Mouse (Mus musculus): ENCODE measurements around the gene Ube2i. TPM values are rescaled to one million over a fixed set of nuclear protein-coding genes. Genes with fewer than 3 reads are reported as not detected.
A peak's percentile ranks its signal among the peaks of the same experiment; 100 is the strongest.
"Not testable (repeated sequence)": the region's sequence is repeated elsewhere in the genome, so short reads cannot be mapped to it uniquely, and the experiment has no call there.

The Ube2i gene
- polyA plus RNA-seq, 1 experiment from 2014 or later, result 409 TPM

- Histone ChIP-seq H3K36me3 (ENCODE audit: control insufficient read depth, insufficient read depth, low read length) (peaks cover 18% of the 10 kb centered on the region), H3K9ac (ENCODE audit: low read depth, low read length) (no peak overlapping the region), H3K27ac (ENCODE audit: low read depth, low read length) (no peak overlapping the region), H3K4me2 (ENCODE audit: low read length) (no peak overlapping the region), H3K27me3 (replicated peaks; ENCODE audit: control insufficient read depth, insufficient read depth, low read length) (no peaks in the 10 kb centered on the region), H3K4me3 (ENCODE audit: low read length) (no peak overlapping the region), H3K4me1 (ENCODE audit: control insufficient read depth, insufficient read depth, low read depth, low read length) (peaks cover 17% of the 10 kb centered on the region), H3K9me3 (ENCODE audit: control insufficient read depth, low read length) (no peaks in the 10 kb centered on the region)
- WGBS, result 87% methylated on average over 11 of the region's 11 CpGs
- ATAC-seq, result no peak
Observed at GRCm38 (mm10) chr17:25243131-25243780, 31.2 kb downstream of the Ube2i start.

- ATAC-seq, result peak; percentile 90
Observed at GRCm38 (mm10) chr17:25239695-25240636, 34.5 kb downstream of the Ube2i start, which contains the start of the genes Gnptg and Tsr3. TSS of gene Gnptg (minus strand) at chr17:25240124. TSS of gene Tsr3 (plus strand) at chr17:25240170.

GRCm38 (mm10) chr17:25235635-25236034 is 38.8 kb downstream of the Ube2i start:
- H3K9ac ChIP-seq (ENCODE audit: low read depth, low read length), result no peak overlapping the region
- ATAC-seq, result no peak
- H3K4me3 ChIP-seq (ENCODE audit: low read length), result no peak overlapping the region
- peaks cover 7% of the 10 kb centered on the region for H3K4me1 ChIP-seq (ENCODE audit: control insufficient read depth, insufficient read depth, low read depth, low read length)
- no peak overlapping the region for H3K4me2 ChIP-seq (ENCODE audit: low read length)
- no peak overlapping the region for H3K27ac ChIP-seq (ENCODE audit: low read depth, low read length)
- 86% methylated on average over 9 of the region's 9 CpGs for WGBS
- H3K27me3 ChIP-seq (replicated peaks; ENCODE audit: control insufficient read depth, insufficient read depth, low read length), result no peaks in the 10 kb centered on the region
- peaks cover 20% of the 10 kb centered on the region for H3K36me3 ChIP-seq (ENCODE audit: control insufficient read depth, insufficient read depth, low read length)
- H3K9me3 ChIP-seq (ENCODE audit: control insufficient read depth, low read length), result no peaks in the 10 kb centered on the region

More at GRCm38 (mm10) chr17:25239695-25240636, 34.5 kb downstream of the Ube2i start, which contains the start of the genes Gnptg and Tsr3:
- Histone ChIP-seq H3K27ac (ENCODE audit: low read depth, low read length) (peak within 1 kb of the TSS; percentile 84), H3K9me3 (ENCODE audit: control insufficient read depth, low read length) (no peaks in the 10 kb centered on the region), H3K4me1 (ENCODE audit: control insufficient read depth, insufficient read depth, low read depth, low read length) (peaks cover 17% of the 10 kb centered on the region), H3K27me3 (replicated peaks; ENCODE audit: control insufficient read depth, insufficient read depth, low read length) (no peaks in the 10 kb centered on the region), H3K9ac (ENCODE audit: low read depth, low read length) (peak within 1 kb of the TSS; percentile 97), H3K36me3 (ENCODE audit: control insufficient read depth, insufficient read depth, low read length) (peaks cover 20% of the 10 kb centered on the region), H3K4me2 (ENCODE audit: low read length) (peak within 1 kb of the TSS; percentile 97), H3K4me3 (ENCODE audit: low read length) (peak within 1 kb of the TSS; percentile 99)
- under 1% methylated on average over 62 of the region's 80 CpGs for WGBS

- H3K4me3 ChIP-seq (ENCODE audit: low read length); H3K4me1 ChIP-seq (ENCODE audit: control insufficient read depth, insufficient read depth, low read depth, low read length); H3K4me2 ChIP-seq (ENCODE audit: low read length); H3K9ac ChIP-seq (ENCODE audit: low read depth, low read length); H3K27me3 ChIP-seq (replicated peaks; ENCODE audit: control insufficient read depth, insufficient read depth, low read length); H3K27ac ChIP-seq (ENCODE audit: low read depth, low read length); H3K9me3 ChIP-seq (ENCODE audit: control insufficient read depth, low read length): not testable (repeated sequence)
- H3K36me3 ChIP-seq (ENCODE audit: control insufficient read depth, insufficient read depth, low read length), result peaks cover 15% of the 10 kb centered on the region
- ATAC-seq, result peak; percentile 84
- WGBS, result 93% methylated on average over 6 of the region's 11 CpGs
Observed at GRCm38 (mm10) chr17:25231621-25232020, 42.8 kb downstream of the Ube2i start.

- H3K4me2 ChIP-seq (ENCODE audit: low read length), result no peak overlapping the region
- ATAC-seq, result no peak
- peaks cover 15% of the 10 kb centered on the region for H3K36me3 ChIP-seq (ENCODE audit: control insufficient read depth, insufficient read depth, low read length)
- H3K27ac ChIP-seq (ENCODE audit: low read depth, low read length), result no peak overlapping the region
- no peak overlapping the region for H3K4me3 ChIP-seq (ENCODE audit: low read length)
- no peaks in the 10 kb centered on the region for H3K4me1 ChIP-seq (ENCODE audit: control insufficient read depth, insufficient read depth, low read depth, low read length)
- H3K9ac ChIP-seq (ENCODE audit: low read depth, low read length), result no peak overlapping the region
- H3K9me3 ChIP-seq (ENCODE audit: control insufficient read depth, low read length), result no peaks in the 10 kb centered on the region
- H3K27me3 ChIP-seq (replicated peaks; ENCODE audit: control insufficient read depth, insufficient read depth, low read length), result no peaks in the 10 kb centered on the region
- 84% methylated on average over 3 of the region's 3 CpGs for WGBS
Observed at GRCm38 (mm10) chr17:25230700-25231099, 43.7 kb downstream of the Ube2i start.

- not testable (repeated sequence) for H3K4me3 ChIP-seq (ENCODE audit: low read length); H3K4me1 ChIP-seq (ENCODE audit: control insufficient read depth, insufficient read depth, low read depth, low read length); H3K9ac ChIP-seq (ENCODE audit: low read depth, low read length); H3K27me3 ChIP-seq (replicated peaks; ENCODE audit: control insufficient read depth, insufficient read depth, low read length); H3K4me2 ChIP-seq (ENCODE audit: low read length); H3K27ac ChIP-seq (ENCODE audit: low read depth, low read length); H3K9me3 ChIP-seq (ENCODE audit: control insufficient read depth, low read length)
- ATAC-seq, result peak; percentile 69; the same call in 1 of the 2 replicates
- H3K36me3 ChIP-seq (ENCODE audit: control insufficient read depth, insufficient read depth, low read length), result peaks cover 15% of the 10 kb centered on the region
- WGBS, result 77% methylated on average over 13 of the region's 17 CpGs
Observed at GRCm38 (mm10) chr17:25230014-25230655, 44.3 kb downstream of the Ube2i start.

GRCm38 (mm10) chr17:25227991-25228390 is 46.4 kb downstream of the Ube2i start:
- no peak overlapping the region for H3K4me3 ChIP-seq (ENCODE audit: low read length)
- H3K27me3 ChIP-seq (replicated peaks; ENCODE audit: control insufficient read depth, insufficient read depth, low read length), result no peaks in the 10 kb centered on the region
- 88% methylated on average over 5 of the region's 5 CpGs for WGBS
- H3K9me3 ChIP-seq (ENCODE audit: control insufficient read depth, low read length), result no peaks in the 10 kb centered on the region
- H3K36me3 ChIP-seq (ENCODE audit: control insufficient read depth, insufficient read depth, low read length), result peaks cover 6% of the 10 kb centered on the region
- no peak overlapping the region for H3K9ac ChIP-seq (ENCODE audit: low read depth, low read length)
- ATAC-seq, result no peak
- no peaks in the 10 kb centered on the region for H3K4me1 ChIP-seq (ENCODE audit: control insufficient read depth, insufficient read depth, low read depth, low read length)
- no peak overlapping the region for H3K4me2 ChIP-seq (ENCODE audit: low read length)
- no peak overlapping the region for H3K27ac ChIP-seq (ENCODE audit: low read depth, low read length)

GRCm38 (mm10) chr17:25225659-25226058 is 48.8 kb downstream of the Ube2i start:
- no peak for ATAC-seq
- no peak overlapping the region for H3K4me3 ChIP-seq (ENCODE audit: low read length)
- no peaks in the 10 kb centered on the region for H3K27me3 ChIP-seq (replicated peaks; ENCODE audit: control insufficient read depth, insufficient read depth, low read length)
- WGBS, result 98% methylated on average over 4 of the region's 4 CpGs
- peaks cover 9% of the 10 kb centered on the region for H3K4me1 ChIP-seq (ENCODE audit: control insufficient read depth, insufficient read depth, low read depth, low read length)
- H3K4me2 ChIP-seq (ENCODE audit: low read length), result no peak overlapping the region
- H3K36me3 ChIP-seq (ENCODE audit: control insufficient read depth, insufficient read depth, low read length), result no peaks in the 10 kb centered on the region
- no peak overlapping the region for H3K9ac ChIP-seq (ENCODE audit: low read depth, low read length)
- H3K9me3 ChIP-seq (ENCODE audit: control insufficient read depth, low read length), result no peaks in the 10 kb centered on the region
- H3K27ac ChIP-seq (ENCODE audit: low read depth, low read length), result no peak overlapping the region

Data from hindbrain, embryonic 16.5 days (tissue).